Mouse (Mus musculus): ENCODE results near the gene Fam210b. TPM values are rescaled to one million over a fixed set of nuclear protein-coding genes. Genes with fewer than 3 reads are reported as not detected.
A peak's percentile ranks its signal among the peaks of the same experiment; 100 is the strongest.
"Not testable (repeated sequence)": the region's sequence is repeated elsewhere in the genome, so short reads cannot be mapped to it uniquely, and the experiment has no call there.

Gene Fam210b
- 20.1 and 20.9 TPM in 2 replicates for polyA plus RNA-seq (2014; fragmentation: Nextera tagmentation; extraction: Ambion mirVana)

GRCm38 (mm10) chr2:172345258-172345738, at the start of gene Fam210b:
TSS of gene Fam210b (plus strand) at chr2:172345565.
- H3K27ac ChIP-seq (ENCODE audit: low read depth, low read length): peak within 1 kb of the TSS; percentile 33; the same call in 1 of the 2 replicates
- H3K4me3 ChIP-seq (ENCODE audit: low read depth, low read length): peak within 1 kb of the TSS; percentile 59
- peak within 1 kb of the TSS; percentile 96 for H3K4me2 ChIP-seq (ENCODE audit: low read depth, low read length, severe bottlenecking)
- H3K9ac ChIP-seq (ENCODE audit: low read length): peak within 1 kb of the TSS; percentile 66
- H3K27me3 ChIP-seq (ENCODE audit: control insufficient read depth, insufficient read depth, low read length): no peaks in the 10 kb centered on the region
- peak; percentile 98 for DNase-seq (ENCODE audit: low spot score)
- no peaks in the 10 kb centered on the region for H3K9me3 ChIP-seq (ENCODE audit: control insufficient read depth, low read length)
- H3K4me1 ChIP-seq (replicated peaks; ENCODE audit: control insufficient read depth, insufficient read depth, low read length): peaks cover 10% of the 10 kb centered on the region; the same call in 1 of the 2 replicates
- peak; percentile 94 for ATAC-seq (replicated peaks; ENCODE audit: low FRiP score)
- under 1% methylated on average over 35 of the region's 35 CpGs for WGBS
- H3K36me3 ChIP-seq (ENCODE audit: control insufficient read depth, insufficient read depth, low read length): no peaks in the 10 kb centered on the region

GRCm38 (mm10) chr2:172298083-172298482, 47.3 kb upstream of the Fam210b start:
- ATAC-seq (replicated peaks; ENCODE audit: low FRiP score): no peak

GRCm38 (mm10) chr2:172298542-172298941, 46.8 kb upstream of the Fam210b start:
- no peak for ATAC-seq (replicated peaks; ENCODE audit: low FRiP score)
- no peak for DNase-seq (ENCODE audit: low spot score)
- Histone ChIP-seq H3K4me1 (replicated peaks; ENCODE audit: control insufficient read depth, insufficient read depth, low read length) (peaks cover 10% of the 10 kb centered on the region; the same call in 1 of the 2 replicates), H3K27me3 (ENCODE audit: control insufficient read depth, insufficient read depth, low read length) (no peaks in the 10 kb centered on the region), H3K9ac (ENCODE audit: low read length) (no peak overlapping the region), H3K36me3 (ENCODE audit: control insufficient read depth, insufficient read depth, low read length) (no peaks in the 10 kb centered on the region), H3K4me2 (ENCODE audit: low read depth, low read length, severe bottlenecking) (no peak overlapping the region), H3K27ac (ENCODE audit: low read depth, low read length) (no peak overlapping the region), H3K9me3 (ENCODE audit: control insufficient read depth, low read length) (no peaks in the 10 kb centered on the region), H3K4me3 (ENCODE audit: low read depth, low read length) (no peak overlapping the region)
- 40% methylated on average over 1 of the region's 1 CpGs for WGBS

More at GRCm38 (mm10) chr2:172298083-172298482, 47.3 kb upstream of the Fam210b start:
- Histone ChIP-seq H3K9ac (ENCODE audit: low read length) (no peak overlapping the region), H3K4me1 (replicated peaks; ENCODE audit: control insufficient read depth, insufficient read depth, low read length) (peaks cover 10% of the 10 kb centered on the region; the same call in 1 of the 2 replicates), H3K4me2 (ENCODE audit: low read depth, low read length, severe bottlenecking) (no peak overlapping the region), H3K27me3 (ENCODE audit: control insufficient read depth, insufficient read depth, low read length) (no peaks in the 10 kb centered on the region), H3K4me3 (ENCODE audit: low read depth, low read length) (no peak overlapping the region), H3K36me3 (ENCODE audit: control insufficient read depth, insufficient read depth, low read length) (no peaks in the 10 kb centered on the region), H3K27ac (ENCODE audit: low read depth, low read length) (no peak overlapping the region), H3K9me3 (ENCODE audit: control insufficient read depth, low read length) (no peaks in the 10 kb centered on the region)
- 58% methylated on average over 1 of the region's 1 CpGs for WGBS
- DNase-seq (ENCODE audit: low spot score): no peak

- Histone ChIP-seq H3K4me3 (ENCODE audit: low read depth, low read length) (no peak overlapping the region), H3K27me3 (ENCODE audit: control insufficient read depth, insufficient read depth, low read length) (no peaks in the 10 kb centered on the region), H3K4me2 (ENCODE audit: low read depth, low read length, severe bottlenecking) (peak overlapping the region; percentile 24; the same call in 1 of the 2 replicates), H3K36me3 (ENCODE audit: control insufficient read depth, insufficient read depth, low read length) (no peaks in the 10 kb centered on the region), H3K4me1 (replicated peaks; ENCODE audit: control insufficient read depth, insufficient read depth, low read length) (peaks cover 10% of the 10 kb centered on the region; the same call in 1 of the 2 replicates), H3K27ac (ENCODE audit: low read depth, low read length) (peak overlapping the region; percentile 0; the same call in 1 of the 2 replicates), H3K9ac (ENCODE audit: low read length) (peak overlapping the region; percentile 13; the same call in 1 of the 2 replicates), H3K9me3 (ENCODE audit: control insufficient read depth, low read length) (no peaks in the 10 kb centered on the region)
- peak; percentile 79 for ATAC-seq (replicated peaks; ENCODE audit: low FRiP score)
- DNase-seq (ENCODE audit: low spot score): peak; percentile 77
- 2% methylated on average over 14 of the region's 14 CpGs for WGBS
These were observed 46.0 kb upstream of the Fam210b start for GRCm38 (mm10) chr2:172299126-172299921.

- Histone ChIP-seq H3K9ac (ENCODE audit: low read length) (no peak overlapping the region), H3K4me2 (ENCODE audit: low read depth, low read length, severe bottlenecking) (no peak overlapping the region), H3K4me3 (ENCODE audit: low read depth, low read length) (no peak overlapping the region), H3K4me1 (replicated peaks; ENCODE audit: control insufficient read depth, insufficient read depth, low read length) (peaks cover 11% of the 10 kb centered on the region; the same call in 1 of the 2 replicates), H3K27ac (ENCODE audit: low read depth, low read length) (no peak overlapping the region), H3K27me3 (ENCODE audit: control insufficient read depth, insufficient read depth, low read length) (no peaks in the 10 kb centered on the region), H3K9me3 (ENCODE audit: control insufficient read depth, low read length) (no peaks in the 10 kb centered on the region), H3K36me3 (ENCODE audit: control insufficient read depth, insufficient read depth, low read length) (no peaks in the 10 kb centered on the region)
- no peak for ATAC-seq (replicated peaks; ENCODE audit: low FRiP score)
- no peak for DNase-seq (ENCODE audit: low spot score)
- WGBS: 93% methylated on average over 5 of the region's 5 CpGs
These were observed 43.0 kb upstream of the Fam210b start for GRCm38 (mm10) chr2:172302396-172302795.

GRCm38 (mm10) chr2:172304118-172304708, 41.2 kb upstream of the Fam210b start:
- no peaks in the 10 kb centered on the region for H3K9me3 ChIP-seq (ENCODE audit: control insufficient read depth, low read length)
- peaks cover 11% of the 10 kb centered on the region; the same call in 1 of the 2 replicates for H3K4me1 ChIP-seq (replicated peaks; ENCODE audit: control insufficient read depth, insufficient read depth, low read length)
- H3K4me2 ChIP-seq (ENCODE audit: low read depth, low read length, severe bottlenecking): no peak overlapping the region
- H3K27me3 ChIP-seq (ENCODE audit: control insufficient read depth, insufficient read depth, low read length): no peaks in the 10 kb centered on the region
- WGBS: 58% methylated on average over 8 of the region's 8 CpGs
- H3K9ac ChIP-seq (ENCODE audit: low read length): no peak overlapping the region
- no peak overlapping the region for H3K27ac ChIP-seq (ENCODE audit: low read depth, low read length)
- no peaks in the 10 kb centered on the region for H3K36me3 ChIP-seq (ENCODE audit: control insufficient read depth, insufficient read depth, low read length)
- ATAC-seq (replicated peaks; ENCODE audit: low FRiP score) (peak; percentile 74), DNase-seq (ENCODE audit: low spot score) (no peak)
- H3K4me3 ChIP-seq (ENCODE audit: low read depth, low read length): no peak overlapping the region

GRCm38 (mm10) chr2:172305546-172305945, 39.8 kb upstream of the Fam210b start:
- not testable (repeated sequence) for H3K4me1 ChIP-seq (replicated peaks; ENCODE audit: control insufficient read depth, insufficient read depth, low read length); ATAC-seq (replicated peaks; ENCODE audit: low FRiP score); H3K4me2 ChIP-seq (ENCODE audit: low read depth, low read length, severe bottlenecking); H3K9ac ChIP-seq (ENCODE audit: low read length); H3K9me3 ChIP-seq (ENCODE audit: control insufficient read depth, low read length); H3K27ac ChIP-seq (ENCODE audit: low read depth, low read length); H3K36me3 ChIP-seq (ENCODE audit: control insufficient read depth, insufficient read depth, low read length); H3K27me3 ChIP-seq (ENCODE audit: control insufficient read depth, insufficient read depth, low read length); DNase-seq (ENCODE audit: low spot score); H3K4me3 ChIP-seq (ENCODE audit: low read depth, low read length)
- 82% methylated on average over 7 of the region's 7 CpGs for WGBS

GRCm38 (mm10) chr2:172306544-172306943, 38.8 kb upstream of the Fam210b start:
- no peak for DNase-seq (ENCODE audit: low spot score)
- no peaks in the 10 kb centered on the region for H3K9me3 ChIP-seq (ENCODE audit: control insufficient read depth, low read length)
- 0 out of 2 replicates have a peak, but pooled peaks cover 2% of the 10 kb centered on the region for H3K4me1 ChIP-seq (replicated peaks; ENCODE audit: control insufficient read depth, insufficient read depth, low read length)
- no peak overlapping the region for H3K9ac ChIP-seq (ENCODE audit: low read length)
- no peak for ATAC-seq (replicated peaks; ENCODE audit: low FRiP score)
- H3K36me3 ChIP-seq (ENCODE audit: control insufficient read depth, insufficient read depth, low read length): no peaks in the 10 kb centered on the region
- H3K4me3 ChIP-seq (ENCODE audit: low read depth, low read length): no peak overlapping the region
- H3K4me2 ChIP-seq (ENCODE audit: low read depth, low read length, severe bottlenecking): no peak overlapping the region
- no peak overlapping the region for H3K27ac ChIP-seq (ENCODE audit: low read depth, low read length)
- H3K27me3 ChIP-seq (ENCODE audit: control insufficient read depth, insufficient read depth, low read length): no peaks in the 10 kb centered on the region
- WGBS: 86% methylated on average over 4 of the region's 4 CpGs
